Mouse (Mus musculus) CH12.LX (cell line): Measurements from ENCODE around the gene Fra10ac1.

ENCODE experiments used
- CTCF ChIP-seq, 2 experiments: IDR thresholded peaks in 1 of 2; conservative IDR thresholded peaks in 1 of 2; 2 replicates each; pipeline ENCODE4 v1.5.1; 2011 to 2012; ENCODE audit warnings: low read depth in 2 of 2, low read length in 2 of 2, improper control_type of control experiment in 1 of 2, inconsistent platforms in 1 of 2, mild to moderate bottlenecking in 1 of 2, moderate library complexity in 1 of 2
- HCFC1 ChIP-seq: IDR thresholded peaks from 2 replicates; pipeline ENCODE4 v1.6.1; 2012; ENCODE audit warnings: low read depth, mild to moderate bottlenecking, inconsistent platforms, low read length, improper control_type of control experiment
- JUND ChIP-seq: conservative IDR thresholded peaks from 2 replicates; pipeline ENCODE4 v1.6.1; 2011; ENCODE audit warnings: low read depth, low read length, improper control_type of control experiment
- MAFK ChIP-seq: IDR thresholded peaks from 2 replicates; pipeline ENCODE4 v1.6.1; 2011; ENCODE audit warnings: low read length, improper control_type of control experiment; ENCODE audit not compliant: insufficient replicate concordance
- MXI1 ChIP-seq: IDR thresholded peaks from 2 replicates; pipeline ENCODE4 v1.6.1; 2011; ENCODE audit warnings: mild to moderate bottlenecking, low read depth, low read length, improper control_type of control experiment
- NELFE ChIP-seq: IDR thresholded peaks from 2 replicates; pipeline ENCODE4 v1.6.1; 2011; ENCODE audit warnings: low read depth, low read length, improper control_type of control experiment
- POLR2A ChIP-seq: IDR thresholded peaks from 2 replicates; pipeline ENCODE4 v1.6.1; 2011; ENCODE audit warnings: low read depth, mild to moderate bottlenecking, improper control_type of control experiment, low read length
- SIN3A ChIP-seq: IDR thresholded peaks from 2 replicates; pipeline ENCODE4 v1.6.1; 2012; ENCODE audit warnings: low read length, improper control_type of control experiment, inconsistent platforms
- SMC3 ChIP-seq: IDR thresholded peaks from 2 replicates; pipeline ENCODE4 v1.6.1; 2011; ENCODE audit warnings: low read depth, low read length, improper control_type of control experiment
- ZMIZ1 ChIP-seq: IDR thresholded peaks from 2 replicates; pipeline ENCODE4 v1.6.1; 2012; ENCODE audit warnings: low read depth, mild to moderate bottlenecking, inconsistent platforms, low read length, improper control_type of control experiment
- ZNF384 ChIP-seq: IDR thresholded peaks from 2 replicates; pipeline ENCODE4 v1.6.1; 2012; ENCODE audit warnings: low read depth, low read length, improper control_type of control experiment, inconsistent platforms

DNA sequence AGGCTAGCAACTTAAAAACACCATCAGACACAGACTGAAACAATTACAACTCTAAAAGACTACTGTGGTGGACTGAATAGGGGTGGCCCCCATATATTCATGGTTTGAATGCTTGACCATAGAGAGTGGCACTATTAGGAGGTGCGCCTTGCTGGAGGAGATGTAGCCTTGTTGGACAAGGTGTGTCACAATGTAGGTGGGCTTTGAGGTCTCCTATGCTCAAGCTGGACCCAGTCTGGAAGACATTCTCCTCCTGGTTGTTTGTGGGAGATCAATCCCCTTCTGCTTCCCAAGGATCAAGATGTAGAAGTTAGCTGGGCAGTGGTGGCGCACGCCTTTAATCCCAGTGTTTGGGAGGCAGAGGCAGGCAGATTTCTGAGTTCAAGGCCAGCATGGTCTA lies 6.3 kb downstream of the Fra10ac1 start:
- TF ChIP-seq POLR2A = no peak
- TF ChIP-seq NELFE = no peak
- no peak for TF ChIP-seq ZNF384
- TF ChIP-seq SMC3 = no peak
- TF ChIP-seq CTCF (conservative IDR thresholded peaks at IDR 0.05 in 1 of 2, IDR thresholded peaks at IDR 0.05 in 1 of 2; ENCODE audit: low read depth in 2 of 2, low read length in 2 of 2) = no peak
- no peak for TF ChIP-seq MXI1
- TF ChIP-seq ZMIZ1 = no peak
- TF ChIP-seq HCFC1 = no peak
- no peak for TF ChIP-seq MAFK
- TF ChIP-seq SIN3A = no peak
- no peak for TF ChIP-seq JUND
